Mouse (Mus musculus) MEL (cell line): Measurements from ENCODE around the gene Gm20388. TPM values are rescaled to one million over a fixed set of nuclear protein-coding genes. Genes with fewer than 3 reads are reported as not detected.

Experiments
- DNase-seq: peaks from one replicate; pipeline ENCODE4 v3.0.0; 2011; ENCODE audit warnings: low read depth, low spot score
- H3K27ac ChIP-seq: 2 replicates; pipeline ENCODE4 v1.5.1; 2012; ENCODE audit warnings: low read depth, mild to moderate bottlenecking, control low read depth, low read length, moderate library complexity; ENCODE audit not compliant: control insufficient read depth
- H3K27me3 ChIP-seq, 2 experiments: fragments of 150-350 bp in 1 of 2; sonication (generic) in 1 of 2; 2 replicates each; pipeline ENCODE4 v1.6.1; 2012; ENCODE audit warnings: low read length in 2 of 2, mild to moderate bottlenecking in 2 of 2, improper control_type of control experiment in 1 of 2, moderate library complexity in 1 of 2; ENCODE audit not compliant: insufficient read depth in 2 of 2, control insufficient read depth in 1 of 2
- H3K36me3 ChIP-seq, 2 experiments: 2 replicates each; pipeline ENCODE4 v1.6.1; 2012 to 2014; ENCODE audit warnings: low read length in 2 of 2, improper control_type of control experiment in 1 of 2, inconsistent platforms in 1 of 2, mild to moderate bottlenecking in 1 of 2; ENCODE audit not compliant: insufficient read depth in 2 of 2, control insufficient read depth in 1 of 2
- H3K4me1 ChIP-seq, 2 experiments: fragments of 150-350 bp in 1 of 2; sonication (generic) in 1 of 2; 2 replicates each; pipeline ENCODE4 v1.6.1; 2012; ENCODE audit warnings: low read length in 2 of 2, improper control_type of control experiment in 1 of 2, mild to moderate bottlenecking in 1 of 2; ENCODE audit not compliant: insufficient read depth in 2 of 2, control insufficient read depth in 1 of 2
- H3K4me3 ChIP-seq, 2 experiments: fragments of 150-350 bp in 1 of 2; sonication (generic) in 1 of 2; 2 replicates each; pipeline ENCODE4 v1.5.1; 2012; ENCODE audit warnings: low read depth in 2 of 2, low read length in 2 of 2, mild to moderate bottlenecking in 2 of 2, moderate library complexity in 2 of 2, control low read depth in 1 of 2, improper control_type of control experiment in 1 of 2; ENCODE audit not compliant: control insufficient read depth in 1 of 2, insufficient read depth in 1 of 2
- H3K79me2 ChIP-seq: 2 replicates; pipeline ENCODE4 v1.6.1; 2012; ENCODE audit warnings: mild to moderate bottlenecking, low read length, moderate library complexity; ENCODE audit not compliant: control insufficient read depth, poor library complexity, insufficient read depth
- H3K9ac ChIP-seq: 2 replicates; pipeline ENCODE4 v1.6.1; 2012; ENCODE audit warnings: low read depth, mild to moderate bottlenecking, control low read depth, low read length, moderate library complexity; ENCODE audit not compliant: control insufficient read depth, poor library complexity, severe bottlenecking
- H3K9me3 ChIP-seq: fragments of 150-350 bp; sonication (generic); replicated peaks from 2 replicates; pipeline ENCODE4 v1.6.1; 2012; ENCODE audit warnings: mild to moderate bottlenecking, low read length, improper control_type of control experiment, moderate library complexity; ENCODE audit not compliant: insufficient read depth
- CTCF ChIP-seq, 3 experiments: IDR thresholded peaks in 2 of 3; conservative IDR thresholded peaks in 1 of 3; 2 replicates each; pipeline ENCODE4 v1.5.1; 2011 to 2012; ENCODE audit warnings: low read length in 3 of 3, low read depth in 2 of 3, mild to moderate bottlenecking in 2 of 3, improper control_type of control experiment in 1 of 3, inconsistent platforms in 1 of 3, mixed read lengths in 1 of 3, moderate library complexity in 1 of 3; ENCODE audit not compliant: control insufficient read depth in 1 of 3, insufficient read depth in 1 of 3, poor library complexity in 1 of 3, severe bottlenecking in 1 of 3
- E2F4 ChIP-seq: IDR thresholded peaks from 2 replicates; pipeline ENCODE4 v1.6.1; 2011; ENCODE audit warnings: low read depth, low read length, improper control_type of control experiment, borderline replicate concordance
- EP300 ChIP-seq, 2 experiments: IDR thresholded peaks; 2 replicates each; pipeline ENCODE4 v1.6.1; 2011; ENCODE audit warnings: improper control_type of control experiment in 2 of 2, low read length in 2 of 2, low read depth in 1 of 2, mild to moderate bottlenecking in 1 of 2
- ETS1 ChIP-seq: IDR thresholded peaks from 2 replicates; pipeline ENCODE4 v1.6.1; 2012; ENCODE audit warnings: low read depth, mild to moderate bottlenecking, inconsistent platforms, low read length, improper control_type of control experiment, moderate library complexity
- GATA1 ChIP-seq: IDR thresholded peaks from 2 replicates; pipeline ENCODE4 v1.6.1; 2011; ENCODE audit warnings: low read depth, low read length, improper control_type of control experiment
- HCFC1 ChIP-seq: IDR thresholded peaks from 2 replicates; pipeline ENCODE4 v1.6.1; 2012; ENCODE audit warnings: low read depth, mild to moderate bottlenecking, inconsistent platforms, low read length, improper control_type of control experiment, moderate library complexity
- JUND ChIP-seq: IDR thresholded peaks from 2 replicates; pipeline ENCODE4 v1.6.1; 2011; ENCODE audit warnings: low read depth, mild to moderate bottlenecking, improper control_type of control experiment, low read length
- MAX ChIP-seq: IDR thresholded peaks from 2 replicates; pipeline ENCODE4 v1.6.1; 2011; ENCODE audit warnings: low read length, improper control_type of control experiment
- MAZ ChIP-seq: IDR thresholded peaks from 2 replicates; pipeline ENCODE4 v1.6.1; 2012; ENCODE audit warnings: low read depth, mild to moderate bottlenecking, inconsistent platforms, low read length, improper control_type of control experiment
- MEF2A ChIP-seq: IDR thresholded peaks from 2 replicates; pipeline ENCODE4 v1.6.1; 2014; ENCODE audit warnings: low read depth, mild to moderate bottlenecking, inconsistent platforms, low read length, improper control_type of control experiment; ENCODE audit not compliant: poor library complexity, insufficient replicate concordance, severe bottlenecking; ENCODE audit errors: extremely low read depth
- MXI1 ChIP-seq: IDR thresholded peaks from 2 replicates; pipeline ENCODE4 v1.6.1; 2011; ENCODE audit warnings: mild to moderate bottlenecking, low read depth, low read length, improper control_type of control experiment
- MYC ChIP-seq: IDR thresholded peaks from 2 replicates; pipeline ENCODE4 v1.6.1; 2011; ENCODE audit warnings: low read depth, mild to moderate bottlenecking, low read length, improper control_type of control experiment, moderate library complexity
- POLR2AphosphoS2 ChIP-seq: IDR thresholded peaks from 2 replicates; pipeline ENCODE4 v1.6.1; 2011; ENCODE audit warnings: low read length, improper control_type of control experiment
- RAD21 ChIP-seq: IDR thresholded peaks from 2 replicates; pipeline ENCODE4 v1.6.1; 2011; ENCODE audit warnings: mild to moderate bottlenecking, low read depth, low read length, improper control_type of control experiment
- RCOR1 ChIP-seq: IDR thresholded peaks from 2 replicates; pipeline ENCODE4 v1.6.1; 2012; ENCODE audit warnings: low read depth, mild to moderate bottlenecking, inconsistent platforms, low read length, improper control_type of control experiment
- SIN3A ChIP-seq: IDR thresholded peaks from 2 replicates; pipeline ENCODE4 v1.6.1; 2012; ENCODE audit warnings: low read length, improper control_type of control experiment, inconsistent platforms
- SMC3 ChIP-seq: IDR thresholded peaks from 2 replicates; pipeline ENCODE4 v1.6.1; 2011; ENCODE audit warnings: low read depth, low read length, improper control_type of control experiment
- TAL1 ChIP-seq: IDR thresholded peaks from 2 replicates; pipeline ENCODE4 v1.6.1; 2012; ENCODE audit warnings: mild to moderate bottlenecking, inconsistent platforms, low read length, moderate library complexity, mixed read lengths
- TBP ChIP-seq: IDR thresholded peaks from 2 replicates; pipeline ENCODE4 v1.8.0; 2011; ENCODE audit warnings: low read depth, low read length, improper control_type of control experiment
- TCF12 ChIP-seq: IDR thresholded peaks from 2 replicates; pipeline ENCODE4 v1.6.1; 2014; ENCODE audit warnings: low read depth, mild to moderate bottlenecking, inconsistent platforms, low read length, improper control_type of control experiment, moderate library complexity
- USF1 ChIP-seq: IDR thresholded peaks from 2 replicates; pipeline ENCODE4 v1.6.1; 2014; ENCODE audit warnings: low read depth, mild to moderate bottlenecking, inconsistent platforms, low read length, improper control_type of control experiment, moderate library complexity
- ZC3H11A ChIP-seq: IDR thresholded peaks from 2 replicates; pipeline ENCODE4 v1.6.1; 2012; ENCODE audit warnings: low read depth, mild to moderate bottlenecking, inconsistent platforms, low read length, improper control_type of control experiment
- ZKSCAN1 ChIP-seq: IDR thresholded peaks from 2 replicates; pipeline ENCODE4 v1.6.1; 2012; ENCODE audit warnings: low read depth, mild to moderate bottlenecking, inconsistent platforms, low read length, improper control_type of control experiment, moderate library complexity
- ZNF384 ChIP-seq: IDR thresholded peaks from 2 replicates; pipeline ENCODE4 v1.6.1; 2012; ENCODE audit warnings: low read depth, mild to moderate bottlenecking, inconsistent platforms, low read length, improper control_type of control experiment
- polyA plus RNA-seq, 2 experiments: library from polyadenylated mRNA; stranded (reverse) in 1 of 2; unstranded in 1 of 2; fragments of >175 nt in 1 of 2; fragments of >200 nt in 1 of 2; gene quantifications; 2 replicates each; pipeline versions ENCODE4 v1.2.1 to v1.2.4; 2012; ENCODE audit warnings: low replicate concordance in 2 of 2, low read depth in 1 of 2; ENCODE audit not compliant: insufficient read length in 2 of 2, insufficient read depth in 1 of 2, missing spikeins in 1 of 2
- total RNA-seq: library from RNA; depleted of rRNA; stranded (reverse); fragments of 300-350 nt; gene quantifications from 2 replicates; pipeline ENCODE4 v1.2.3, GENCODE M21; 2012

Gm20388 gene
- total and polyA plus RNA-seq, 3 experiments, result 11.1 to 17.8 TPM; not detected in 1

DNA sequence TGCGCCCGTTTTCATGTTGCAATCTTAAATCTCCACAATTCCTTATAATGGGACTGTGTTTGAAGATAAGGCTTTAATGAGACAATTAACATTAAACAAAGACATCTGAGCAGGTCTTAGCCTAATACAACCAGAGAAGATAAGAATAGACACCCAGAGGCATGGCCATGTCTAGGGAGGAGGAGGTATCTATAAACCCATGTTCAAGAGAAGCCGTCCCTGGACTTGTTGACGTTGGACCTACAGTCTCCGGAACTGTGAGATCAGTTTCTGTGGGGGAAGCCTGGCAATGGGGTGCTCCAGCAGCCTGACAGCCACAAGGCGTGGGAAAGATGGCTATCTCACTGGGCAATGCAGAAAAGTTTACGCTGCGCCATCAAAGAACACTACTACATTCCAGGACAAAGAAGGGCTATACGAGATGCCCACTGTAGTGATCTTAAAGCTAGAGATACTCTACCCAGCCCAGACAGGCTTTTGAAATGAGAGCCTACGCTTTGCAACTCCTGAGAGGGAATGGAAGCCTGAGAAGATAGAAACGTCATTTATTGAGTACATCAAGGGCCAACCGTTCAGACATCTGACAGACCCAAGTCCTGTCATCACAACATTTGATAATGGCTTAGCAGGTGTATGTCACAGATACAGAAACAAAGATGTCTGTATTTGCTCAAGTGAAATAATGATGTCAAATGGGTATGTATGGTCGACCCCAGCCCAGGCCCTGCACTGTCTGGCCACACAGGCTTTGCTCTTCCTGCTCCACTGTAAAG, 4079.8 kb downstream of the Gm20388 start:
- Histone ChIP-seq H3K79me2 (no peaks in the 10 kb centered on the region), H3K4me1 (peaks cover 20 to 33% of the 10 kb centered on the region in 2 experiments), H3K27ac (peak overlapping the region; percentile 95), H3K36me3 (peaks cover 0 to 27% of the 10 kb centered on the region in 2 experiments; a peak in 2 of 4 replicates), H3K9ac (no peak overlapping the region; the same call in 1 of the 2 replicates), H3K9me3 (no peaks in the 10 kb centered on the region), H3K4me3 (peak overlapping the region in 1 of 2 experiments; percentile 14; a peak in 1 of 4 replicates), H3K27me3 (no peaks in the 10 kb centered on the region)
- peak; percentile 72 for TF ChIP-seq TAL1
- TF ChIP-seq MXI1, result peak; percentile 83
- TF ChIP-seq JUND, result no peak
- peak; percentile 74 for TF ChIP-seq RCOR1
- peak; percentile 38; the same call in 1 of the 2 replicates for TF ChIP-seq MAX
- peak; percentile 60; the same call in 1 of the 2 replicates for TF ChIP-seq SIN3A
- TF ChIP-seq POLR2AphosphoS2, result no peak
- 0 out of 2 replicates have a peak, but pooled peaks have one; percentile 16 for TF ChIP-seq ZNF384
- TF ChIP-seq E2F4, result no peak
- TF ChIP-seq TCF12, result peak; percentile 88
- peak; percentile 89 for TF ChIP-seq ETS1
- peak; percentile 77 to 85 for TF ChIP-seq EP300 (IDR thresholded peaks at IDR 0.05; ENCODE audit: low read depth in 1 of 2, low read length in 2 of 2)
- no peak for TF ChIP-seq CTCF (IDR thresholded peaks at IDR 0.05 in 2 of 3, conservative IDR thresholded peaks at IDR 0.05 in 1 of 3; ENCODE audit: control insufficient read depth in 1 of 3, insufficient read depth in 1 of 3, low read depth in 2 of 3, low read length in 3 of 3, poor library complexity in 1 of 3, severe bottlenecking in 1 of 3)
- 0 out of 2 replicates have a peak, but pooled peaks have one; percentile 30 for TF ChIP-seq TBP
- TF ChIP-seq MAZ, result no peak
- peak; percentile 27; the same call in 1 of the 2 replicates for TF ChIP-seq MEF2A
- TF ChIP-seq MYC, result no peak
- no peak for TF ChIP-seq ZKSCAN1
- TF ChIP-seq USF1, result no peak
- TF ChIP-seq GATA1, result peak; percentile 71; the same call in 1 of the 2 replicates
- DNase-seq, result peak; percentile 63

DNA sequence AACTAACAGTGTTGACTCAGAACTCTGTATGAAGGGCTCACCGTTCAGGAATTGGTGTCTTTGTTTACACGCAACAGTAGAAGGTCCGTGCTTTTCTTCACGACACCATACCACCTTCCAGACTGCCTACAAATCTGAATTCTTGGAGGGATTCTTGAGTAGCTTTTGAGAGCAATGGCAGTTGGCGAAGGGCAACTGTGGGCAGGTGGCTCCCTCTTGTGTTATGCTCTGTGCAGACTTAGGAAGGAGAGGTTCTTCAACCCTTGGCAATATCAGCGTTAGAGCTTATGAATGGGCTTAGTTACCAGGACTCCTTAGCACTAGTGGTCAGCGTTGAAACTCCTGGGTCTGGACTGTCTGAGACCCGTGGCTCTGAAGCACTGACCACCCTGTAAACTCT, 4081.9 kb downstream of the Gm20388 start:
- DNase-seq, result peak; percentile 49
- Histone ChIP-seq H3K9me3 (no peaks in the 10 kb centered on the region), H3K27ac (no peak overlapping the region), H3K79me2 (0 out of 2 replicates have a peak, but pooled peaks cover 2% of the 10 kb centered on the region), H3K4me1 (peaks cover 20 to 30% of the 10 kb centered on the region in 2 experiments), H3K4me3 (no peak overlapping the region), H3K36me3 (peaks cover 5 to 27% of the 10 kb centered on the region in 2 experiments), H3K27me3 (no peaks in the 10 kb centered on the region), H3K9ac (no peak overlapping the region)
- peak; percentile 65 for TF ChIP-seq RAD21
- TF ChIP-seq ZC3H11A, result 0 out of 2 replicates have a peak, but pooled peaks have one; percentile 52
- TF ChIP-seq USF1, result no peak
- no peak for TF ChIP-seq HCFC1
- TF ChIP-seq CTCF (IDR thresholded peaks at IDR 0.05 in 2 of 3, conservative IDR thresholded peaks at IDR 0.05 in 1 of 3; ENCODE audit: control insufficient read depth in 1 of 3, insufficient read depth in 1 of 3, low read depth in 2 of 3, low read length in 3 of 3, poor library complexity in 1 of 3, severe bottlenecking in 1 of 3), result peak; percentile 40 to 67 (median 47)
- TF ChIP-seq SMC3, result peak; percentile 53
